In the genomic region with DNA sequence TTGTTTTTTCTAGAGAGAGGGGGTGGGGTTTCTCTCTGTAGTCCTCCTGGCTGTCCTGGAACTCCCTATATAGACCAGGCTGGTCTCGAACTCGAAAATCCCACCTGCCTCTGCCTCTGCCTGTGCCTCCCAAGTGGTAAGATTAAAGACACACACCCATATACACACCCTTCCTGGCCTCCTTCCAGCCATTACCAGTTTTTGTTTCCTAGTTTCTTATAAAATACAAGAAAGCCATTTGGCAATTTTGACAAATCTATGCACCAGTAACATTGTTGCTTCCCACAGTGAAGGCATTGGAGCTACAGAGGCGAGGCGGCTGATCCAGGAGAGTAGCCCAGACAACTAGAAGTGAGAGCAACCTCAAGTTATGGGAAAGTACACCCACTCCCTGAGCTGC, we compare ENCODE assay signal across 20 mouse cellular contexts. TPM values are rescaled to one million over a fixed set of nuclear protein-coding genes. Genes with fewer than 3 reads are reported as not detected.
DNase-seq lines count a peak whose midpoint lies in the region; ATAC-seq lines count a peak whose summit lies in the region.
"Had no signal": no experiment of that assay in that cellular context is flagged by ENCODE, and none has a peak within 500 bp of the region (broad histone marks: within the 10 kb centered on the region; RNA-seq: fewer than 3 reads in every experiment).

No protein-coding gene starts in this region.

- DNase-seq in adipocyte (ENCODE audit: low spot score): peak; percentile 53
- peak; percentile 73 for DNase-seq in testis, postnatal 10 days (ENCODE audit: low spot score)
- no peak for DNase-seq in kidney, adult 9 months
- DNase-seq in urinary bladder, postnatal 36 days (ENCODE audit: low spot score in 2 of 2): no peak
- no peak for DNase-seq in adrenal gland, postnatal 4 days (ENCODE audit: low spot score in 2 of 2)
- DNase-seq: adrenal gland, adult 8-10 months; adrenal gland, postnatal 14 days; adrenal gland, postnatal 36 days; cerebellum, adult 11 months; cerebellum, adult 18-20 months; cerebellum, adult 8-10 months; cerebellum, adult 9-11 months; cerebellum, postnatal 14 days; cerebellum, postnatal 36 days; embryo, embryonic 11 days; forebrain, postnatal 0 days had no signal

- 0 out of 2 replicates have a peak, but pooled peaks have one; percentile 18 for ATAC-seq in erythroblast, adult 5-6 weeks (replicated peaks; ENCODE audit: low FRiP score, poor library complexity, severe bottlenecking)
- ATAC-seq: forebrain, embryonic 13.5 days; forebrain, embryonic 15.5 days; forebrain, postnatal 0 days had no signal

RNA-seq across cellular contexts. Expression of a gene that starts 6.0 kb away (rescaled TPM):
- 3.3 and 5.8 TPM in 2 replicates for total RNA-seq in erythroblast, adult 5-6 weeks (2015; ENCODE audit: low replicate concordance)
- 2.6 and 3.2 TPM in 2 replicates for total RNA-seq in erythroblast, adult 5-6 weeks (2017; ENCODE audit: low replicate concordance)
- 100 to 1,000 TPM; 203 to 217 TPM for total RNA-seq in adrenal gland, postnatal 4 days (2021)
- total RNA-seq: MEL had no signal

RNA-seq across cellular contexts. Expression of a gene that starts 54.6 kb away (rescaled TPM):
- total RNA-seq in erythroblast, adult 5-6 weeks (2015; ENCODE audit: low replicate concordance): 4.8 and 17.3 TPM in 2 replicates
- total RNA-seq in erythroblast, adult 5-6 weeks (2017; ENCODE audit: low replicate concordance): 44.9 and 46.9 TPM in 2 replicates
- 100 to 1,000 TPM; 282 to 296 TPM for total RNA-seq in adrenal gland, postnatal 4 days (2021)

Comparison
In these comparisons a context has a peak if more than half of its experiments do, and no peak if none do; other contexts are left out.
1. DNase-seq: peak in adipocyte (single experiment) and testis, postnatal 10 days (single experiment); none in kidney, adult 9 months (single experiment), urinary bladder, postnatal 36 days (0 of 2) and adrenal gland, postnatal 4 days (0 of 2).
2. RNA of a gene that starts 6.0 kb away (total RNA-seq): 203 to 217 TPM in adrenal gland, postnatal 4 days; 2.6 to 5.8 TPM in erythroblast, adult 5-6 weeks; every median in the first group is over 10 times any median in the second.
3. RNA of a gene that starts 54.6 kb away (total RNA-seq): 282 to 296 TPM in adrenal gland, postnatal 4 days; 4.8 to 46.9 TPM in erythroblast, adult 5-6 weeks; every median in the first group is over 4 times any median in the second.